Mouse (Mus musculus) lung, postnatal 0 days (tissue): ENCODE data around the gene Rassf1.

Source experiments
- CTCF ChIP-seq: IDR thresholded peaks from 2 replicates; pipeline ENCODE4 v1.5.1; 2016; ENCODE audit warnings: antibody characterized with exemption, mild to moderate bottlenecking
- EP300 ChIP-seq: IDR thresholded peaks from 2 replicates; pipeline ENCODE4 v1.6.1; 2016; ENCODE audit warnings: antibody characterized with exemption, mild to moderate bottlenecking, control low read depth

DNA sequence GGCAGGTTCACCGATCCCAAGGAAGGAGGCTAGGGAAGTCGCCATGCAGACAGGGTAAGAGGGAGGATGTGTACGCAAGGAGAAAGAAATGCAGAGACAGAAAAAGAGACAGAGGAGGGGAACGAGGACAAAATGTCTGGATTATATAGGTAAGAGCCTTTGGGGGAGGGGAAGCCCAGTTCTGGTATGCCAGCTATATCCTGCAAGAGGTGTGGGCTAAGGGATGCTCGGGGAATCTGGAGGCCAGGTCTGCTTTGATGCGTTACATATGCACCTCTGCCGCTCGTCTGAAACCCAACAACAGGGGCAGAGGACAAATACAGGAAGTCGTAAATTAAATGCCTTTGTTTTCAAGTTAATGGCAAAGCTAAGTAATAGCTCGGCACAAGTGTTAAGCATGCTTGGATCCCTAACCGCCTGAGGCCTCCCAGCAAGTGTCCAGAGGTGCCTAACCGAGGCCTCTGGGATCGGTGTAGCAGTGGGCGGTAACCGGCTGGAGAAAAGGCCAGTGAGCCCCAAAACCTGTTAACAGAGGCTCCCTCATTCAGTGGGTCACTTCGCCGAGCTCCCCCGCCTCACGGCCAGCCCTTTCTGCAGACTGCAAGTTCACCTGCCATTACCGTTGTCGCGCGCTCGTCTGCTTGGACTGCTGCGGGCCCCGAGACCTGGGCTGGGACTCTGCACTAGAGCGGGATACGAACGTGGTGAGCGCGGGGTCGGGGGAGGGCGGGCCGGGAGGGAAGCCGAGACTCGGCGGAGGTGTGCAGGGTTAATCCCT is 2.4 kb downstream of the Rassf1 start:
- TF ChIP-seq EP300 (no peak), CTCF (no peak)
